Mouse (Mus musculus) midbrain, embryonic 15.5 days (tissue): ENCODE data around the gene Tlr9. TPM values are rescaled to one million over a fixed set of nuclear protein-coding genes. Genes with fewer than 3 reads are reported as not detected.

Source experiments
- ATAC-seq: fragments of 200-750 bp; cut with Nextera tagmentation; replicated peaks from 2 replicates; pipeline ENCODE4 v1.8.0; 2017; ENCODE audit warnings: moderate TSS enrichment
- H3K27ac ChIP-seq: fragments of 300-500 bp; sonication (generic); 2 replicates; pipeline ENCODE4 v1.5.1; 2015; ENCODE audit warnings: mild to moderate bottlenecking, inconsistent platforms
- H3K27me3 ChIP-seq: fragments of 300-500 bp; sonication (generic); replicated peaks from 2 replicates; pipeline ENCODE4 v1.6.1; 2015; ENCODE audit warnings: inconsistent platforms
- H3K36me3 ChIP-seq: fragments of 300-500 bp; sonication (generic); replicated peaks from 2 replicates; pipeline ENCODE4 v1.6.1; 2015; ENCODE audit warnings: inconsistent platforms
- H3K4me1 ChIP-seq: fragments of 300-500 bp; sonication (generic); 2 replicates; pipeline ENCODE4 v1.6.1; 2015; ENCODE audit warnings: inconsistent platforms
- H3K4me2 ChIP-seq: fragments of 300-500 bp; sonication (generic); 2 replicates; pipeline ENCODE4 v1.6.1; 2015; ENCODE audit warnings: inconsistent platforms, mild to moderate bottlenecking, moderate library complexity
- H3K4me3 ChIP-seq: fragments of 300-500 bp; sonication (generic); 2 replicates; pipeline ENCODE4 v1.5.1; 2015; ENCODE audit warnings: mild to moderate bottlenecking, inconsistent platforms
- H3K9ac ChIP-seq: fragments of 300-500 bp; sonication (generic); 2 replicates; pipeline ENCODE4 v1.6.1; 2015; ENCODE audit warnings: mild to moderate bottlenecking, inconsistent platforms
- H3K9me3 ChIP-seq: fragments of 300-500 bp; sonication (generic); 2 replicates; pipeline ENCODE4 v1.6.1; 2016; ENCODE audit warnings: inconsistent platforms
- WGBS: fragments of 180-500 bp; shearing (Covaris S2); methylation state at CpG from one replicate; pipeline ENCODE4 v1.1.7; 2015; ENCODE audit warnings: mixed read lengths; 5-methylcytosine and 5-hydroxymethylcytosine counted together
- polyA plus RNA-seq: library from polyadenylated mRNA; unstranded; fragments of >200 nt; fragmentation: Nextera tagmentation; extraction: Ambion mirVana; gene quantifications from 2 replicates; pipeline ENCODE4 v1.2.1, GENCODE M21; 2015

Gene Tlr9
- polyA plus RNA-seq, 1 experiment from 2014 or later = 0.05 TPM

GRCm38 (mm10) chr9:106237878-106238277 is 15.5 kb downstream of the Tlr9 start:
- H3K9me3 ChIP-seq = no peaks in the 10 kb centered on the region
- H3K36me3 ChIP-seq = peaks cover 80% of the 10 kb centered on the region
- no peaks in the 10 kb centered on the region for H3K4me1 ChIP-seq
- no peak overlapping the region for H3K9ac ChIP-seq
- whole genome bisulfite sequencing = 94% methylated on average over 10 of the region's 10 CpGs
- H3K4me3 ChIP-seq = no peak overlapping the region
- no peak overlapping the region for H3K27ac ChIP-seq
- H3K4me2 ChIP-seq = no peak overlapping the region
- H3K27me3 ChIP-seq = no peaks in the 10 kb centered on the region
- no peak for ATAC-seq

GRCm38 (mm10) chr9:106241541-106242164 is 19.3 kb downstream of the Tlr9 start:
- WGBS = 93% methylated on average over 10 of the region's 10 CpGs
- ATAC-seq = no peak
- peaks cover 55% of the 10 kb centered on the region for H3K36me3 ChIP-seq

GRCm38 (mm10) chr9:106242813-106243488 is 20.6 kb downstream of the Tlr9 start:
- Histone ChIP-seq H3K27ac (no peak overlapping the region), H3K36me3 (peaks cover 44% of the 10 kb centered on the region), H3K9ac (no peak overlapping the region), H3K9me3 (no peaks in the 10 kb centered on the region), H3K4me1 (peaks cover 15% of the 10 kb centered on the region), H3K27me3 (no peaks in the 10 kb centered on the region), H3K4me3 (no peak overlapping the region), H3K4me2 (no peak overlapping the region)
- no peak for ATAC-seq
- WGBS = 86% methylated on average over 19 of the region's 19 CpGs

More at GRCm38 (mm10) chr9:106241541-106242164, 19.3 kb downstream of the Tlr9 start:
- Histone ChIP-seq H3K27ac (no peak overlapping the region), H3K27me3 (no peaks in the 10 kb centered on the region), H3K9ac (no peak overlapping the region), H3K4me2 (no peak overlapping the region), H3K4me1 (peaks cover 7% of the 10 kb centered on the region), H3K9me3 (no peaks in the 10 kb centered on the region), H3K4me3 (no peak overlapping the region)

GRCm38 (mm10) chr9:106249550-106249949 is 27.2 kb downstream of the Tlr9 start:
- Histone ChIP-seq H3K4me1 (peaks cover 32% of the 10 kb centered on the region), H3K36me3 (no peaks in the 10 kb centered on the region), H3K27me3 (no peaks in the 10 kb centered on the region), H3K9me3 (no peaks in the 10 kb centered on the region), H3K4me2 (no peak overlapping the region), H3K27ac (no peak overlapping the region), H3K9ac (no peak overlapping the region), H3K4me3 (no peak overlapping the region)
- no peak for ATAC-seq
- WGBS = 90% methylated on average over 11 of the region's 11 CpGs

- Histone ChIP-seq H3K9me3 (no peaks in the 10 kb centered on the region), H3K9ac (no peak overlapping the region), H3K36me3 (no peaks in the 10 kb centered on the region), H3K4me1 (peaks cover 32% of the 10 kb centered on the region), H3K27ac (no peak overlapping the region), H3K4me3 (no peak overlapping the region), H3K4me2 (no peak overlapping the region), H3K27me3 (no peaks in the 10 kb centered on the region)
- WGBS = 67% methylated on average over 4 of the region's 4 CpGs
- no peak for ATAC-seq
Observed at GRCm38 (mm10) chr9:106250245-106250644, 27.8 kb downstream of the Tlr9 start.

- no peak for ATAC-seq
- H3K4me2 ChIP-seq = no peak overlapping the region
- H3K9ac ChIP-seq = no peak overlapping the region
- no peak overlapping the region for H3K27ac ChIP-seq
- no peaks in the 10 kb centered on the region for H3K27me3 ChIP-seq
- H3K36me3 ChIP-seq = no peaks in the 10 kb centered on the region
- 70% methylated on average over 8 of the region's 8 CpGs for WGBS
- H3K4me3 ChIP-seq = no peak overlapping the region
- peaks cover 31% of the 10 kb centered on the region for H3K4me1 ChIP-seq
- no peaks in the 10 kb centered on the region for H3K9me3 ChIP-seq
Observed at GRCm38 (mm10) chr9:106251066-106251465, 28.7 kb downstream of the Tlr9 start.

GRCm38 (mm10) chr9:106254001-106254400 is 31.6 kb downstream of the Tlr9 start:
- Histone ChIP-seq H3K4me2 (no peak overlapping the region), H3K27me3 (no peaks in the 10 kb centered on the region), H3K36me3 (no peaks in the 10 kb centered on the region), H3K9ac (no peak overlapping the region), H3K27ac (no peak overlapping the region), H3K4me3 (no peak overlapping the region), H3K9me3 (no peaks in the 10 kb centered on the region), H3K4me1 (peaks cover 7% of the 10 kb centered on the region; the same call in 1 of the 2 replicates)
- ATAC-seq = no peak
- WGBS = 79% methylated on average over 2 of the region's 2 CpGs

- H3K4me1 ChIP-seq = no peaks in the 10 kb centered on the region
- no peaks in the 10 kb centered on the region for H3K27me3 ChIP-seq
- H3K36me3 ChIP-seq = no peaks in the 10 kb centered on the region
- no peak overlapping the region for H3K4me3 ChIP-seq
- no peak overlapping the region for H3K4me2 ChIP-seq
- no peak overlapping the region for H3K9ac ChIP-seq
- no peak overlapping the region for H3K27ac ChIP-seq
- H3K9me3 ChIP-seq = no peaks in the 10 kb centered on the region
- no peak for ATAC-seq
- 94% methylated on average over 4 of the region's 4 CpGs for WGBS
Observed at GRCm38 (mm10) chr9:106258412-106258811, 36.0 kb downstream of the Tlr9 start.

- H3K9me3 ChIP-seq = no peaks in the 10 kb centered on the region
- no peaks in the 10 kb centered on the region for H3K27me3 ChIP-seq
- no peak overlapping the region for H3K9ac ChIP-seq
- WGBS = 75% methylated on average over 5 of the region's 5 CpGs
- ATAC-seq = no peak
- H3K36me3 ChIP-seq = no peaks in the 10 kb centered on the region
- no peak overlapping the region for H3K4me2 ChIP-seq
- no peaks in the 10 kb centered on the region for H3K4me1 ChIP-seq
- no peak overlapping the region for H3K4me3 ChIP-seq
- no peak overlapping the region for H3K27ac ChIP-seq
Observed at GRCm38 (mm10) chr9:106258990-106259389, 36.6 kb downstream of the Tlr9 start.

- Histone ChIP-seq H3K27ac (no peak overlapping the region), H3K4me1 (no peaks in the 10 kb centered on the region), H3K9me3 (no peaks in the 10 kb centered on the region), H3K4me2 (no peak overlapping the region), H3K4me3 (no peak overlapping the region), H3K36me3 (no peaks in the 10 kb centered on the region), H3K27me3 (no peaks in the 10 kb centered on the region), H3K9ac (no peak overlapping the region)
- ATAC-seq = no peak
- 86% methylated on average over 6 of the region's 6 CpGs for WGBS
Observed at GRCm38 (mm10) chr9:106261058-106261457, 38.7 kb downstream of the Tlr9 start.

- H3K4me1 ChIP-seq = no peaks in the 10 kb centered on the region
- no peak overlapping the region for H3K27ac ChIP-seq
- no peaks in the 10 kb centered on the region for H3K9me3 ChIP-seq
- H3K4me3 ChIP-seq = no peak overlapping the region
- WGBS = 82% methylated on average over 3 of the region's 3 CpGs
- no peaks in the 10 kb centered on the region for H3K36me3 ChIP-seq
- ATAC-seq = no peak
- no peak overlapping the region for H3K9ac ChIP-seq
- no peak overlapping the region for H3K4me2 ChIP-seq
- H3K27me3 ChIP-seq = no peaks in the 10 kb centered on the region
Observed at GRCm38 (mm10) chr9:106261491-106261890, 39.1 kb downstream of the Tlr9 start.

- no peaks in the 10 kb centered on the region for H3K27me3 ChIP-seq
- H3K4me1 ChIP-seq = no peaks in the 10 kb centered on the region
- no peak overlapping the region for H3K27ac ChIP-seq
- H3K36me3 ChIP-seq = no peaks in the 10 kb centered on the region
- no peak overlapping the region for H3K4me3 ChIP-seq
- ATAC-seq = no peak
- no peak overlapping the region for H3K4me2 ChIP-seq
- H3K9me3 ChIP-seq = no peaks in the 10 kb centered on the region
- WGBS = 83% methylated on average over 3 of the region's 3 CpGs
- H3K9ac ChIP-seq = no peak overlapping the region
Observed at GRCm38 (mm10) chr9:106262075-106262474, 39.7 kb downstream of the Tlr9 start.

- H3K4me1 ChIP-seq = no peaks in the 10 kb centered on the region
- no peak overlapping the region for H3K9ac ChIP-seq
- no peaks in the 10 kb centered on the region for H3K36me3 ChIP-seq
- H3K4me3 ChIP-seq = no peak overlapping the region
- no peaks in the 10 kb centered on the region for H3K27me3 ChIP-seq
- ATAC-seq = no peak
- H3K9me3 ChIP-seq = no peaks in the 10 kb centered on the region
- no peak overlapping the region for H3K4me2 ChIP-seq
- WGBS = 85% methylated on average over 9 of the region's 9 CpGs
- H3K27ac ChIP-seq = no peak overlapping the region
Observed at GRCm38 (mm10) chr9:106263381-106263924, 41.1 kb downstream of the Tlr9 start.
